Mouse (Mus musculus) hindbrain, embryonic 10.5 days (tissue): ENCODE results near the gene Nans. TPM values are rescaled to one million over a fixed set of nuclear protein-coding genes. Genes with fewer than 3 reads are reported as not detected.

Experiments used
- DNase-seq: peaks from one replicate; pipeline ENCODE4 v3.0.0-alpha.2; 2017; ENCODE audit warnings: low spot score
- H3K27ac ChIP-seq: fragments of 300-500 bp; sonication (generic); 2 replicates; pipeline ENCODE4 v1.5.1; 2016; ENCODE audit warnings: mild to moderate bottlenecking, moderate library complexity
- H3K27me3 ChIP-seq: fragments of 300-500 bp; sonication (generic); 2 replicates; pipeline ENCODE4 v1.6.1; 2016; ENCODE audit warnings: mild to moderate bottlenecking; ENCODE audit not compliant: poor library complexity, insufficient read depth, severe bottlenecking
- H3K36me3 ChIP-seq: fragments of 300-500 bp; sonication (generic); 2 replicates; pipeline ENCODE4 v1.6.1; 2016; ENCODE audit warnings: mild to moderate bottlenecking, moderate library complexity
- H3K4me1 ChIP-seq: fragments of 300-500 bp; sonication (generic); replicated peaks from 2 replicates; pipeline ENCODE4 v1.6.1; 2016; ENCODE audit warnings: mild to moderate bottlenecking
- H3K4me3 ChIP-seq: fragments of 300-500 bp; sonication (generic); 2 replicates; pipeline ENCODE4 v1.5.1; 2016; ENCODE audit warnings: mild to moderate bottlenecking, moderate library complexity
- H3K9me3 ChIP-seq: fragments of 300-500 bp; sonication (generic); 2 replicates; pipeline ENCODE4 v1.6.1; 2016; ENCODE audit warnings: mild to moderate bottlenecking, moderate library complexity
- WGBS: fragments of 180-500 bp; shearing (Covaris S2); methylation state at CpG from one replicate; pipeline ENCODE4 v1.1.7; 2016; 5-methylcytosine and 5-hydroxymethylcytosine counted together
- polyA plus RNA-seq: library from polyadenylated mRNA; unstranded; fragments of >200 nt; fragmentation: Nextera tagmentation; extraction: Ambion mirVana; gene quantifications from 2 replicates; pipeline ENCODE4 v1.2.1, GENCODE M21; 2016

Gene Nans
- polyA plus RNA-seq, 1 experiment from 2014 or later = 80.5 TPM

DNA sequence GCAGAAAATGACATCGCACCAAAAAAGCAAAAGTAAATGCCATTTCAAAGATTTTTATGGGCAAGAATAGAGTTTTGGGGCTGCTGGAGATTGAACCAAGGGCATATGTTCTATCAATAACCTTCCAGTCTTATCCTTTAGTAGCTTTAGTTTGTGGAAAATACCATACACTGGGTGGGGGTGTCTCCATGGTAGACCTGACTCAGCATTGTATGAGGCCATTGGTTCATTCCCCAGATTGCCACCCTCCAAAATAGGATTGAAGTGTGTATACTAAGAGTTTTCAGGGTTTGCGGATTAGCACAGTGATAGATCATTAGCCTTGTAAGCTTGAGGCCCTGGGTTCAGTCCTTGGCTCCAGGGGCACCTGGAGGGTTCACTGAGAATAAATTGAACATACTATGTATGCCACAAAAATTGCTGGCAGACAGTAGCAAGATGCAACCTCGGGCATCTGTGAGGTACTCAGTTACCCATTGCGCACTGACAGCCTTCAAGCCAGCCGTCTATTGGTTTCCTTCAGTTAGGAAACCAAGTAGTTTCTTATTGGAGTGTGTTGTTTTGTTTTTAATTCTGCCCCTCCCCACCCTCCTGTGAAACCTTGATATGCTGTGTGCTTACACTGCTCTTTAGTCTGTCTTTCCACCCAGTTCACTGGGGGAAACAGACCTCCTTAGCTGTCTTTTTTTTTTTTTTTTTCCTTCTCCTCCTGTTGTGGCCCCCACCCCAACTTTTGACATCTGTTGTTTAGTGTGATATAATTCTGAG lies 34.8 kb upstream of the Nans start:
- 81% methylated on average over 5 of the region's 5 CpGs for WGBS
- DNase-seq = no peak
- peaks cover 49% of the 10 kb centered on the region for H3K4me1 ChIP-seq
- H3K36me3 ChIP-seq = peaks cover 36% of the 10 kb centered on the region
- peak overlapping the region; percentile 100; the same call in 1 of the 2 replicates for H3K27ac ChIP-seq
- no peaks in the 10 kb centered on the region for H3K9me3 ChIP-seq
- H3K27me3 ChIP-seq = no peaks in the 10 kb centered on the region
- peak overlapping the region; percentile 89 for H3K4me3 ChIP-seq

DNA sequence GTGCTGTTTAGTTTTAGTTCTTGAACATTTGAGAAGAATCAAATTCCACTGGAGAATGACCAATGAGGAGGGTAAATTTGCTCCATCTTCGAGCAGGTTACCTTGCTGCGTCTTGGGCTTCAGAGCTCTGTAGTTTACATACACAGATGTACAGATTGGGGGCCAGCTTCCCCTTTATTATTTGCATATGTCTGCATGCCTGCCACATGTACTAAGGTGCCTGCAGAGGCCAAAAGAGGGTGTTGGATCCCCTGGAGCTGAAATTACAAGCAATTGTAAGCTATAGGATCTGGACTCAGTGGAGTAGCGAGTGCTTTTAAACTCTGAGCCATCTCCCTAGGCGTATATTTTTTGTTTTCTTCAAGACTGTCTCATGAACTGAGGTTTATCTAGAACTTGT lies 32.3 kb upstream of the Nans start:
- Histone ChIP-seq H3K4me3 (no peak overlapping the region), H3K4me1 (peaks cover 36% of the 10 kb centered on the region), H3K27ac (no peak overlapping the region), H3K27me3 (no peaks in the 10 kb centered on the region), H3K9me3 (no peaks in the 10 kb centered on the region), H3K36me3 (peaks cover 61% of the 10 kb centered on the region)
- WGBS = 95% methylated on average over 4 of the region's 4 CpGs
- DNase-seq = no peak

DNA sequence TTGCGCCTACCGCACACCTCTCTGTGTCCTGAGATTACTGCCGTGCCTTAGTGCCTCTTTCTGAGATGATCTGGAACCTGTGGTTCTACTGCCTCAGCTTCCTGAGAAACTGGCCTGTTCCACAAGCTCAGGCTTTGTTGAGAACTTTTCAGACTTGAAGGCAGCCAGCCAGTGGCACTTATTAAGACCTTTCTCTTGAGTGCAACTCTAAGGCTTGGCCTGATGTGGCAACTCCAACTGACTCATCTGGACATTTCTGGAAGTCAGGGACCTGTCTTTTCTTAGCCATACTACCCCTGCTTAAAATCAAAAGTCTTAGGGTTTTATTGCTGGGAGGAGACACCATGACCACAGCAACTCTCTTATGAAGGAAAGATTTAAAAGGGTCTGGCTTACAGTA lies 31.9 kb upstream of the Nans start:
- no peaks in the 10 kb centered on the region for H3K9me3 ChIP-seq
- DNase-seq = no peak
- over 99% methylated on average over 3 of the region's 3 CpGs for WGBS
- H3K36me3 ChIP-seq = peaks cover 65% of the 10 kb centered on the region
- no peak overlapping the region for H3K4me3 ChIP-seq
- H3K27me3 ChIP-seq = no peaks in the 10 kb centered on the region
- peaks cover 36% of the 10 kb centered on the region for H3K4me1 ChIP-seq
- H3K27ac ChIP-seq = no peak overlapping the region

DNA sequence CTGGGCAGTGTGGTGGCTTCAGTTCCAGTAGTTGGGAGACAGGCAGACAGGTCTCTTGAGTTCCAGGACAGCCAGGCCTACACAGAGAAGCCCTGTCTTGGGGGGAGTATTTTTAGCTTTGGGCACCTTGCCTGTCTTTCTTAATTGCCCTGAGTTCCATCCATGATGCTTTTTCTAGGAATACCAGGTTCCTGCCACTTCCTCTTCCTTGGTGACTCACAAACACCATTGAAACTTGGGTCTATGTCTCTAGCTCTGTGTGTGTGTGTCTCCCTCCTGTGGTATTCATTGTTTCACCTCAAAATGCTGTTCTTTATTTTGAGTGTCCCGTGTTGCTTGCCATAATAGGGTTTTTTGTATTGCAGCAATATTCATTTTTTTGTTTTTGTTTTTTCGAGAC lies 30.6 kb upstream of the Nans start:
- no peak overlapping the region for H3K4me3 ChIP-seq
- H3K36me3 ChIP-seq = peaks cover 74% of the 10 kb centered on the region
- no peaks in the 10 kb centered on the region for H3K27me3 ChIP-seq
- H3K4me1 ChIP-seq = peaks cover 24% of the 10 kb centered on the region
- WGBS = 92% methylated on average over 2 of the region's 2 CpGs
- DNase-seq = no peak
- H3K9me3 ChIP-seq = no peaks in the 10 kb centered on the region
- no peak overlapping the region for H3K27ac ChIP-seq

DNA sequence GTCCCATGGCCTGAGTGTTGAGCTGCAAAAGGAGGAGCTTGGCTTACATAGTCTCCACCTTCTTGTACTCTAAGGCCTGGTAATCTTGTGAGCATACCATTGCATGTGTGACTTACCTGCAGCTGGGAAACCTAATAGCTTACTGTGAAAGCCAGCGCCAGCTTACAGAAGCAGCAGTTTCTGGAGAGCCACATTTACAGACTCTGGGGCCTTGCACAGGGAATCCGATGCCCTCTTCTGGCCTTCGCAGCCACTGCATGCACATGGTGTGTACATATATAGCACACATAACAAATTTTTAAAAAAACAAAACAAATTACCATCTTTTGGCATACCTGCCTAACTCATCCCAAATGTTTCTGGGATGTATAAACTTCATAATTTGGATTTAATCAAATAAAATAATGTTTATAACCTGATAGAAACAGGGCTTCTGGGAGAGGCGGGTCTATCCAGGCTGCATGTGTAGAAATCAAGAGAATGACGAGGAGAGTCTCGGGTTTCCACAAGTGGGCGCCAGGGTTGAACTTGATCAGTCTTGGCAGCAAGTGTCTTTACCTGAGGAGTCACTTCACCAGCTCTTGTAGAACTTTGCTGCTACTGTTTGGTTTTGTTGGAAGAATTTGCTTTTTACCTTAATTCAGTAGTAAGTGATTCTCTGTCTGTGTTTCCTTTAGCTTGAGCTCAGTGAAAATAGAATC lies 25.8 kb upstream of the Nans start:
- H3K9me3 ChIP-seq = no peaks in the 10 kb centered on the region
- no peak overlapping the region for H3K27ac ChIP-seq
- H3K4me1 ChIP-seq = no peaks in the 10 kb centered on the region
- no peak overlapping the region for H3K4me3 ChIP-seq
- no peaks in the 10 kb centered on the region for H3K27me3 ChIP-seq
- DNase-seq = peak; percentile 40
- WGBS = 87% methylated on average over 7 of the region's 7 CpGs
- H3K36me3 ChIP-seq = peaks cover 96% of the 10 kb centered on the region

DNA sequence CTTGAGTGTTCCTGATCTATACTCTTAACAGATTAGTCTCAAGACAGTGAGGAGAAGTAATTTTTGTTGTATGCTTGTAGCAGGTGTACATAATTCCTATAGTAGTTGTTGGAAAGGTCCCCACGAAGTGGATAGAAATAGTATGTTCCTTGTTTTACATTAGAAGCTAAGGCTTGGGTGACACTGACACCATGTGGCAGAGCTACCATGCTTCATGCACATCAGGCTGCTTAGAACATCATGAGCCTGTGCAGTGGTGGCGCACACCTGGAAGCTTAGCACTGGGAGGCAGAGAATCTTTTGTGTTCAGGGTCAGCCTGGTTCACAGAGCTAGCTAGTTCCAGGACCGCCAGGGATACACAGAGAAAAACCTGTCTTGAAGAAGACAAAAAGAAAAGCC lies 23.3 kb upstream of the Nans start:
- H3K27ac ChIP-seq = no peak overlapping the region
- no peak for DNase-seq
- H3K36me3 ChIP-seq = peaks cover 100% of the 10 kb centered on the region
- H3K9me3 ChIP-seq = no peaks in the 10 kb centered on the region
- H3K4me3 ChIP-seq = no peak overlapping the region
- WGBS = 92% methylated on average over 3 of the region's 3 CpGs
- H3K4me1 ChIP-seq = no peaks in the 10 kb centered on the region
- no peaks in the 10 kb centered on the region for H3K27me3 ChIP-seq

DNA sequence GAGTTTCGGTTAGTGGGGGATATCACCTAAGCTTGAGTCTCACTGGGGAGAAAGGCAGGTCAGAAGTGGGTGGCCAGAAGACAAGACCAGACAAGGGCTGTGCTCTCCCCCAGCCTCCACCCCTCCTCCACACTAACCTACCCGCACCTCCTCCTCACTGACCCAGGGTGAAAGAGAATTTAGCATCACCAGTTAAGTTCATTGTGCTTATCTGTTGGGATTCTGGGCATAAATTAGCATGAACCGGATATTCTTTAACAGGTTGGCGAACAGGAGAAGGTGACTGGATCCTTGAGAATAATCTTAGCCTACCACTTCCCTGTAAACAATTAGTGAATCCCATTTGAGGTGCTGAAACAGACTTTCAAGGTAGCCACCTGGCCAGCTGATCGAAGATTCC lies 13.9 kb upstream of the Nans start:
- peaks cover 88% of the 10 kb centered on the region for H3K36me3 ChIP-seq
- H3K27ac ChIP-seq = no peak overlapping the region
- H3K9me3 ChIP-seq = no peaks in the 10 kb centered on the region
- DNase-seq = no peak
- H3K4me3 ChIP-seq = no peak overlapping the region
- H3K27me3 ChIP-seq = no peaks in the 10 kb centered on the region
- no peaks in the 10 kb centered on the region for H3K4me1 ChIP-seq
- 96% methylated on average over 5 of the region's 5 CpGs for WGBS

DNA sequence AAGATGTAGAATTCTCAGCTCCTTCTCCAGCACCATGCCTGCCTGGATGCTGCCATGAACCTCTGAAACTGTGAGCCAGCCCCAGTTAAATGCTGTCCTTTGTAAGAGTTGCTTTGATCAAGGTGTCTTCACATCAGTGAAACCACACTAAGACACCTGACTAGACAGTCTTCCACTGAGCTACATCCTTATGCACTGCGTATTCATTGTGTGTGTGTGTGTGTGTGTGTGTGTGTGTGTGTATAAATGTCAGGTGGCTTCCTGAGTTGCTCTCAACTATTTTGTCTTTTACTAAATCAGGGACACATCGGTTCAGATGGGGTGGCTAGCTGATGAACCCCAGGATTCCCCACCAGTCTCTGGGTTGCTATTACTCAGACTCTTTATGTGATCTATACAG lies 10.0 kb upstream of the Nans start:
- DNase-seq = no peak
- no peak overlapping the region for H3K4me3 ChIP-seq
- WGBS = 100% methylated on average over 2 of the region's 2 CpGs
- no peaks in the 10 kb centered on the region for H3K4me1 ChIP-seq
- no peaks in the 10 kb centered on the region for H3K27me3 ChIP-seq
- peaks cover 49% of the 10 kb centered on the region for H3K36me3 ChIP-seq
- H3K9me3 ChIP-seq = no peaks in the 10 kb centered on the region
- no peak overlapping the region for H3K27ac ChIP-seq

DNA sequence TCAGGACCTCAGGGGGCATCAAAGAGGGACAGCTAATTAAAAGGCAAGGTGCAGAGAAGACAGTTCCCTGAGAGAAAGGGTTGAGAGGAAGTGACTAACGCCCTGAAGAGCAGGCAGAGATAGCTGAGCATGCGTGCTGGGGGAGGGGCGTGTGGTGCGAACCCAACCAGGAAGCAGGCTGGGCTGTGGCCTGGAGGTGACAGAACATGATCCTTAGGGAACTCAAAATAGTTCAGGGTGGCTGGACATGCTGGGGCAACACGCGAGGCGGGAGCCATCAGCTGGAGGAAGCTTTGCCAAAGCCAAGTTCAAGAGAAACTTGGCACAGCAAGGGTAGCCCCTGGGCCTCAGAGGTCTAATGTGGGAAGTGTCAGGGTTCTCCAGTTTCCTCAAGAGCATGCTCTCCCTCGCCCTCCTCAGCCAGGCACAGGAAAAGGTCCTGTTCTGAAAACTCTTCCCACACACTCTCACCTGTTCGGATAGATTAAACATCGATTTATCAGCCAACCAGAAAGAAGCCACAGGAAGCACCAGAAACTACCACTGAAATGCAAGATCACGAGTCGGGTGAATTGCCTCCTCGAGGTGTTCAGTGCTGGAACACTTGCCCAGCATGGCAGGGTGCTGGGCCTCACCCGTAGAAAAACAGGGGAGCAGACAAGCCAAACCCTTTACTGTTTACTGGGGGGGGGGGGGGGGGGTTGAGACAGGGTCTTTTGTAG lies 3.2 kb upstream of the Nans start:
- DNase-seq = no peak
- 56% methylated on average over 14 of the region's 14 CpGs for WGBS
- no peak overlapping the region for H3K27ac ChIP-seq

DNA sequence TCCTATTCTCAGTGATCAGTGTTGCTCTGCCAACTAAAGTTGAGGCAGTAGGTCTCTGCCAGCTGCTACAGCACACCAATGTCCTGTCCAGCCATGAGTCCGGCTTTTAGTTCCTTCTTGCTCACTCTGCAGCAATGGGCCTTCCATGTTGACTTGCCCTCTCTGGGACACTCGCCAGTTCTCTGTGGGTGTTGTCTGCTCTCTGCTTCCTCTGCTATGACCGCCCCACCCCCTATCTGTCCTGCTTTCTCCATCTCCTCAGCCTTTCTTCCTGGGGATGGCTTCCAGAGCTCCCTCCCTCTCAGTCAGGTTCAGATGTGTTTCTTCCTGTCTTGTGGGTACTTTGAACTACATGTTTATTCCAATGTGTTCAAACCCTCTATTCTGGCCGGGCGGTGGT lies 1.7 kb upstream of the Nans start:
- Histone ChIP-seq H3K27me3 (no peaks in the 10 kb centered on the region), H3K4me3 (no peak overlapping the region), H3K4me1 (peaks cover 15% of the 10 kb centered on the region), H3K9me3 (no peaks in the 10 kb centered on the region), H3K36me3 (peaks cover 6% of the 10 kb centered on the region; the same call in 1 of the 2 replicates), H3K27ac (no peak overlapping the region)
- WGBS = 94% methylated on average over 5 of the region's 5 CpGs
- DNase-seq = no peak

More for the DNA sequence above, 3.2 kb upstream of the Nans start:
- Histone ChIP-seq H3K36me3 (no peaks in the 10 kb centered on the region), H3K4me3 (no peak overlapping the region), H3K9me3 (no peaks in the 10 kb centered on the region), H3K27me3 (no peaks in the 10 kb centered on the region), H3K4me1 (peaks cover 15% of the 10 kb centered on the region)

DNA sequence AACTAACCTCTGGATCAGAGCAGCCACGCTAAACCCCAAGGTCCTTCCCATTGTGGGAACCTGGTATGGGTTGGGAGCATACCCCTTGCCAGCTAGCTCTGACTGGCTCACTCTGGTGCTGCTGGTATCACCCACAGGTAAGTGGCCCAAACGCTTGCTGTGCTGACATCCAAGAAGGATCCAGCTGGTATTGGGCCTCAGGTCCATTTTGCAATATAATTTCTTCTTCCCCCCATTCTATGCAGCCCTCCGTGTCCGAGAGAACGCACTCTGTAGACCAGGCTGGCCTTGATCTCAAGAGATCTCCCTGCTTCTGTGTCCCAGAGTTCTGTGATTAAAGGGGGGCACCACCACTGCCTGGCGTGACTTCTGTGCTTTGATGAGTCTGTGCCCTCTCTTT lies 4.0 kb downstream of the Nans start:
- peaks cover 51% of the 10 kb centered on the region for H3K36me3 ChIP-seq

DNA sequence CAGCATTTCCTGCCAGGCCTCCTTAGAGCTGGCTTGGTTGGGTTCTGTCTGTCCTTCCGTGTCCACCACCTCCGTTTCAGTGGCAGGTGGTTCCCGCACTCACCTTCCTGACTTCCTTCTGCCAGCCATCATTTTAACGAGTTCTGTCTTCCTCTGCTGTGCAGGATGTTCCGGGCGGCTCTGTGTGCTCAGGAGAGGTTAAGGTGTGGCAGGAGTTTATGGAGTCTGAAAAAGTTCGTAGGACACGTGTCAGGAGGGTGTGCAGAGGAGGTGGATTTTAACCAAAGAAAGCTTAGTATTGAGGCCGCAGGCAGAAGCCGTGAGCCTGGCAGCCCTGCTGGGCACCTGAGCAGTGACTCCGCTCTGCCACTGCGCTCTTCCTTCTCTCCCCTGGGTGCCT lies 6.5 kb downstream of the Nans start:
- H3K27me3 ChIP-seq = peaks cover 66% of the 10 kb centered on the region
- 89% methylated on average over 12 of the region's 12 CpGs for WGBS
- peaks cover 65% of the 10 kb centered on the region for H3K36me3 ChIP-seq

More for the DNA sequence above, 4.0 kb downstream of the Nans start:
- WGBS = 91% methylated on average over 6 of the region's 6 CpGs
- Histone ChIP-seq H3K4me3 (no peak overlapping the region), H3K27ac (no peak overlapping the region), H3K27me3 (peaks cover 52% of the 10 kb centered on the region), H3K9me3 (no peaks in the 10 kb centered on the region), H3K4me1 (peaks cover 9% of the 10 kb centered on the region)
- DNase-seq = no peak

More for the DNA sequence above, 6.5 kb downstream of the Nans start:
- Histone ChIP-seq H3K27ac (no peak overlapping the region), H3K4me1 (peaks cover 9% of the 10 kb centered on the region), H3K4me3 (no peak overlapping the region), H3K9me3 (no peaks in the 10 kb centered on the region)
- DNase-seq = no peak
